8 mouse cellular contexts compared by ENCODE assay signal in the genomic region with DNA sequence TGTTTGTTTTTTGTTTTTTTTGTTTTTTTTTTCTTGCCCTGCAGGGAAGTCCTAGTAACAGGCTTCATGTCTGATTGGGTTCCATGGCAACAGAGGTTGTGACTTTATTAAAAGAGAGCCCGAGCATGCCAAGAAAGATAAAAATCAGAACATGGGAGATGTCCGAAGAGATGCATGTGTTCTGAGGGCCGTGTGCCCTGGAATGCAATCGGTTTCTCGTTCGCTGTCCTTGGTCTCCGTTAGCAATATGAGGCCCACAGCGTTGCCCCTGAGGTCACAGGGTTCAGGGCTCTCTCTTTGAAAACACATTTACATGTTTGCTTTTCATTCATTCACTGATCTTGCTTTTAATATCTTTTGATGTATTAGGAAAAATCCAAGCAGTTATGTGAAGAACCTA.
DNase-seq lines count a peak whose midpoint lies in the region; ATAC-seq lines count a peak whose summit lies in the region.

No protein-coding gene starts in this region.

- H3K4me2 ChIP-seq in heart, embryonic 13.5 days: peak overlapping the region; percentile 66
- no peak overlapping the region for H3K4me2 ChIP-seq in forebrain, embryonic 11.5 days (ENCODE audit: low read depth, low read length, severe bottlenecking)
- H3K4me2 ChIP-seq in liver, embryonic 16.5 days (ENCODE audit: low read depth, low read length): peak overlapping the region; percentile 60; the same call in 1 of the 2 replicates

- peak overlapping the region; percentile 42 for H3K4me3 ChIP-seq in heart, embryonic 13.5 days
- no peak overlapping the region for H3K4me3 ChIP-seq in forebrain, embryonic 11.5 days (ENCODE audit: low read depth, low read length)
- H3K4me3 ChIP-seq in liver, embryonic 16.5 days (ENCODE audit: low read depth, low read length): no peak overlapping the region

- H3K27ac ChIP-seq in heart, embryonic 13.5 days (replicated peaks): peak overlapping the region; percentile 66
- no peak overlapping the region for H3K27ac ChIP-seq in forebrain, embryonic 11.5 days (ENCODE audit: low read depth, low read length)
- H3K27ac ChIP-seq in liver, embryonic 16.5 days (ENCODE audit: low read length): peak overlapping the region; percentile 64; the same call in 1 of the 2 replicates

- 41% methylated on average over 8 of the region's 8 CpGs for WGBS in heart, embryonic 13.5 days
- WGBS in forebrain, embryonic 11.5 days: 16% methylated on average over 8 of the region's 8 CpGs
- 56% methylated on average over 8 of the region's 8 CpGs for WGBS in liver, embryonic 16.5 days (ENCODE audit: insufficient replicate concordance)

- H3K36me3 ChIP-seq in heart, embryonic 13.5 days: peaks cover 6% of the 10 kb centered on the region
- no peaks in the 10 kb centered on the region for H3K36me3 ChIP-seq in forebrain, embryonic 11.5 days (ENCODE audit: control insufficient read depth, insufficient read depth, low read length)
- H3K36me3 ChIP-seq in liver, embryonic 16.5 days (ENCODE audit: control insufficient read depth, insufficient read depth): no peaks in the 10 kb centered on the region

- peaks cover 43% of the 10 kb centered on the region for H3K4me1 ChIP-seq in heart, embryonic 13.5 days
- H3K4me1 ChIP-seq in forebrain, embryonic 11.5 days (replicated peaks; ENCODE audit: control insufficient read depth, insufficient read depth, low read length): peaks cover 11% of the 10 kb centered on the region; the same call in 1 of the 2 replicates
- peaks cover 8% of the 10 kb centered on the region for H3K4me1 ChIP-seq in liver, embryonic 16.5 days (ENCODE audit: control insufficient read depth, low read depth, low read length)

- peaks cover 8% of the 10 kb centered on the region for H3K9me3 ChIP-seq in heart, embryonic 13.5 days
- H3K9me3 ChIP-seq in forebrain, embryonic 11.5 days (ENCODE audit: control insufficient read depth, low read length): no peaks in the 10 kb centered on the region
- no peaks in the 10 kb centered on the region for H3K9me3 ChIP-seq in liver, embryonic 16.5 days (replicated peaks; ENCODE audit: control insufficient read depth, low read length)

- no peak for ATAC-seq in heart, embryonic 13.5 days (ENCODE audit: extremely low read depth, insufficient number of reproducible peaks, low FRiP score, low TSS enrichment)
- ATAC-seq in forebrain, embryonic 11.5 days (replicated peaks; ENCODE audit: low FRiP score): 0 out of 2 replicates have a peak, but pooled peaks have one; percentile 54
- ATAC-seq in liver, embryonic 16.5 days (ENCODE audit: low read depth): no peak
- no peak for ATAC-seq in cerebellum, adult (ENCODE audit: insufficient number of reproducible peaks, low FRiP score, low TSS enrichment)

- no peak for DNase-seq in heart, adult 11 months
- DNase-seq in 3T3-L1 (ENCODE audit: low read depth, low spot score): peak; percentile 28
- DNase-seq in forebrain, embryonic 11.5 days (ENCODE audit: low spot score): no peak
- no peak for DNase-seq in thymus, postnatal 25 days
- DNase-seq in right cerebral cortex, postnatal 25 days: no peak

- H3K9ac ChIP-seq in heart, embryonic 13.5 days: peak overlapping the region; percentile 80
- no peak overlapping the region for H3K9ac ChIP-seq in forebrain, embryonic 11.5 days (ENCODE audit: low read length)
- H3K9ac ChIP-seq in liver, embryonic 16.5 days (ENCODE audit: low read depth, low read length): no peak overlapping the region

- no peaks in the 10 kb centered on the region for H3K27me3 ChIP-seq in heart, embryonic 13.5 days (replicated peaks)
- H3K27me3 ChIP-seq in forebrain, embryonic 11.5 days (ENCODE audit: control insufficient read depth, insufficient read depth, low read length): no peaks in the 10 kb centered on the region
- no peaks in the 10 kb centered on the region for H3K27me3 ChIP-seq in liver, embryonic 16.5 days (ENCODE audit: control insufficient read depth, insufficient read depth, low read depth, low read length)
